Mouse (Mus musculus): ENCODE results near the gene Pla2g5.

Pla2g5 gene

DNA sequence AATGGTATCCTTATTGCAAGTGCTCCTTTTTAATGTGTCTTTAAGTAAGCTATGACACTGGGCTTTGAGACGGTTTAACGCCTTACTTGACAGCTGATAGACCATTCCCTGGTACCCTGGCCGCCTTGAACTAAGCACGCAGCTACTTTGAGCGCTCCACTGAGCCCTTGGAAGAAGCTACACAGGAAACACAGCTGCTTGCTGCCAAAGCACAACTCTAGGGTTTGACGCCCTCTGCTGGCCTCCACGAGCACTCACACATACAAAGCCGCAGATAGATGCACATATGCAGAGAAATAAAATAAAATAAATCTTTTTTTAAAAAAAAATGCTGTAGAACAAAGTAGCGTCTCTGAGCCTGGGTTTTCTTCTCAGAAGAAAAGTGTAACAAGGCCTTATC, 4.0 kb downstream of the Pla2g5 start:
- in situ Hi-C loops (cut with MboI; ENCODE audit: unreplicated experiment in 2 of 2) = loop anchor here in 1 of 2 experiments (10.0 to 25.0 kb wide), 2 partner anchors 154 to 897 kb away; no protein-coding TSS in a partner anchor

DNA sequence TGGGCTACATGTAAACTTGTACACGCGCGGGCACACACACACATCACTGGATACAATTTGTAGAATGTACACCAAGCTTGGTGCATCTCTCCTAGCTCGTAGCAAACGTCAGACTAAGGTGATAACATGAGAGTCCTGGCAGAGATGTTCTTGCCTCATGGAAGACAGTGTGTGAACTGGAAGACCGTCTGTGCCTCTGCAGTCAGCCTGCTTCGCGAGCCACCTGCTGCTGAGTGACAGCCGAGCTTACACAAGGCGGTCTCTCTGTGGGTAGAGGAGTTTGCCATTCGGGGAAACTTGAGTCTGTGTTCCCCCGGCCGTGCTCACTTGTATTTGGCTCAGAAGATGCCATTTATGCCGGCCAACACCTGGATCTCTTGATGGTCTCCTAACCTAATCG, 4.8 kb downstream of the Pla2g5 start:
- in situ Hi-C loops (cut with MboI; ENCODE audit: unreplicated experiment in 2 of 2) = loop anchor here in 1 of 2 experiments (10.0 to 25.0 kb wide), 2 partner anchors 154 to 896 kb away; no protein-coding TSS in a partner anchor

DNA sequence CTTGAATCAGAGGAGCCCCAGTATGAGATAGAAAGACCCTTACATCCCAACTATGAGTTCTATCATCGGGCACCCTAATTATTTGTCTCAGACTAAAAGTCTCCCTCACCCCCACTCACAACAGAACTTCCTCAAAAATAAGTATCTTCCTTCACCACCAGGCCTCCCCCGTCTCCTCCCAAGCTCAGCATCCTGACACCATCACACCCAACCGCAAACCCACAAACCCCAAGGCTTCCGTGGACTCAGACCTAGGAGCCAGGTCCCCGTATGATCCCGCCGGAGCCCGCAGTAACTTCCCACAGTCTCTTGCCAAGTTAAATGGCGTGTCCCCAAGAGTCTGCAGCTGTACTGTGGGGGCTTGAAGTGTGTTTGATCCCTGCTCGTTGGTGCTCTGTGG, 5.7 kb downstream of the Pla2g5 start:
- in situ Hi-C loops (cut with MboI; ENCODE audit: unreplicated experiment in 2 of 2) = loop anchor here in 1 of 2 experiments (10.0 to 25.0 kb wide), 2 partner anchors 153 to 895 kb away; no protein-coding TSS in a partner anchor

DNA sequence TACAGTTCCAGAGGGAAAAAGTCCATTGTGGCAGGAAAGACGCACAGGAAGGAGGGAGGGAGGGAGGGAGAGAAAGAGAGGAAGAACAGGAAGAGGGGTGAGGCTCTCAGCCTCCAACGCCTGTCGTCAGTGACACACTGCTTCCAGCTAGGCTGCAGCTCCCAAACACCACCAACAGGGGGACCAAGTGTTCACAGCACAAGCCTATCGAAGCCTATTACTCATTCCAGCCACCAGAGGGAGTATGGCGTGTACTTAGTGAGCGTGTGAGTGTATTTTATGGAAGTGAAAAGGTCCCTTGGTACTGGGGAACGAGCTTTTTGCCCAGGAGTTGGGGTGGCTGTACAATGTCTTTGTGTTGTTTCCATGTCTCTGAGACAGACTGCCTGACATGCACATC, 6.8 kb downstream of the Pla2g5 start:
- in situ Hi-C loops (cut with MboI; ENCODE audit: unreplicated experiment in 2 of 2) = loop anchor here in 1 of 2 experiments (10.0 to 25.0 kb wide), 2 partner anchors 152 to 894 kb away; no protein-coding TSS in a partner anchor

GRCm38 (mm10) chr4:138855092-138855632, 8.1 kb downstream of the Pla2g5 start:
- in situ Hi-C loops (cut with MboI; ENCODE audit: unreplicated experiment in 2 of 2) = loop anchor here in 1 of 2 experiments (10.0 to 25.0 kb wide), 2 partner anchors 150 to 893 kb away; no protein-coding TSS in a partner anchor

GRCm38 (mm10) chr4:138852961-138853360, 10.3 kb downstream of the Pla2g5 start:
- in situ Hi-C loops (cut with MboI; ENCODE audit: unreplicated experiment in 2 of 2) = loop anchor here (5.0 to 25.0 kb wide), 5 partner anchors 106 to 891 kb away; no protein-coding TSS in a partner anchor

GRCm38 (mm10) chr4:138851463-138851862, 11.8 kb downstream of the Pla2g5 start:
- in situ Hi-C loops (cut with MboI; ENCODE audit: unreplicated experiment in 2 of 2) = loop anchor here (5.0 to 25.0 kb wide), 5 partner anchors 104 to 889 kb away; no protein-coding TSS in a partner anchor

GRCm38 (mm10) chr4:138841386-138841785, 21.9 kb downstream of the Pla2g5 start:
- in situ Hi-C loops (cut with MboI; ENCODE audit: unreplicated experiment in 2 of 2) = loop anchor here in 1 of 2 experiments (10.0 kb wide), 1 partner anchor 287 kb away; no protein-coding TSS in a partner anchor

DNA sequence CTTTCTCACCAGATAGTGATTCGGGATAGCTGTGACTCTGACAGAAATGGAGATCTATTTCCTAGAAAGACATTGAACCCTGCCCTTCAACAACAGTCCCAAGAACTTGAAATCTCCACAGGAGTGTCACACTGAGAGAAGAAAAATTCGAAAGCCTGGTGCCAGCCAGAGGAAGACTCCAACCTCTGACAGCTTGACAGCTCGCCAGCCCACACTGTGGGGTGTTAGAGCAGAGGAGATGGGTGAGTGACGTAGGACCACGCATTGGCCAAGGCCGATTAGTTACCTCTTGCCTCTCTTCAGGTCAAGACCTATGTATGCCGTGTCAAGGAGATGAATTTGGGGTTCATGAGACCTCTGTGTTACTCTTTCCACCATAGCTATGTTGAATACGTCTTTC, 22.6 kb downstream of the Pla2g5 start:
- in situ Hi-C loops (cut with MboI; ENCODE audit: unreplicated experiment in 2 of 2) = loop anchor here in 1 of 2 experiments (10.0 kb wide), 1 partner anchor 286 kb away; no protein-coding TSS in a partner anchor

DNA sequence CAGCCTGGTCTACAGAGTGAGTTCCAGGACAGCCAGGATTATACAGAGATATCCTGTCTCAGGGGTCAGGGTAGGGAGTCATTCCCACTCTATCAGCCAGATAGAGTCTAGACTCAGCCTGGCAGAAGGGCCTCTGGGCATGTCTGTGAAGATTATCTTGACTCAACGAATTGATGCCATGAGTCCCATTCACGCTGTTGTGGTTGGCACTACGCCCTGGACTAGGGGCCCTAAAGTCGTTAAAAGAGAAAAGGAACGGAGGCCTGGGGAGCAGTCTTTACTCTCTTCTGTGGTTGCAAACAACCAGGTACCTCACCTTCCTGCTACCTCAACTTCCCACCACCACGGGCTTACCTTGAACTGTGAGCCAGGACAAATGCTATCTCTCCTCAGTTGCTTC, 23.5 kb downstream of the Pla2g5 start:
- in situ Hi-C loops (cut with MboI; ENCODE audit: unreplicated experiment in 2 of 2) = loop anchor here in 1 of 2 experiments (10.0 kb wide), 1 partner anchor 285 kb away; no protein-coding TSS in a partner anchor

GRCm38 (mm10) chr4:138827147-138827546, 36.1 kb downstream of the Pla2g5 start:
- in situ Hi-C loops (cut with MboI; ENCODE audit: unreplicated experiment in 2 of 2) = no loop called here

- in situ Hi-C loops (cut with MboI; ENCODE audit: unreplicated experiment in 2 of 2) = no loop called here
These were observed 37.3 kb downstream of the Pla2g5 start for GRCm38 (mm10) chr4:138825751-138826567.

DNA sequence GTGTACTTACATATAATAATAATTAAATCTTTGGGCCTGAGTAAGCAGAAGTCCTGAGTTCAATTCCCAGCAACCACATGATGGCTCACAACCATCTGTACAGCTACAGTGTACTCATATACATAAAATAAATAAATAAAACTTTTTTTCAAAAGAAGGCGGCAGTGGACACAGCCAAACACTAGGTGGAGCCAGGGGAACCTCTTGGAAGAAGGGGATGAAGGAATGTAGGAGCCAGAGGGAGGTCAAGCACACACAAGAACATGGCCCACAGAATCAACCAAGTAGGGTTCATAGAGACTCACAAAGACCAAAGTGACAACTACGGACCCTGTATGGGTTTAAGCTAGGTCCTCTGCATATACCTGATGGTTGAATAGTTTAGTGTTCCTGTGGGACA, 38.6 kb downstream of the Pla2g5 start:
- in situ Hi-C loops (cut with MboI; ENCODE audit: unreplicated experiment in 2 of 2) = loop anchor here in 1 of 2 experiments (25.0 kb wide), 1 partner anchor 1537 kb away; the partner anchor contains the start of gene Wnt4

DNA sequence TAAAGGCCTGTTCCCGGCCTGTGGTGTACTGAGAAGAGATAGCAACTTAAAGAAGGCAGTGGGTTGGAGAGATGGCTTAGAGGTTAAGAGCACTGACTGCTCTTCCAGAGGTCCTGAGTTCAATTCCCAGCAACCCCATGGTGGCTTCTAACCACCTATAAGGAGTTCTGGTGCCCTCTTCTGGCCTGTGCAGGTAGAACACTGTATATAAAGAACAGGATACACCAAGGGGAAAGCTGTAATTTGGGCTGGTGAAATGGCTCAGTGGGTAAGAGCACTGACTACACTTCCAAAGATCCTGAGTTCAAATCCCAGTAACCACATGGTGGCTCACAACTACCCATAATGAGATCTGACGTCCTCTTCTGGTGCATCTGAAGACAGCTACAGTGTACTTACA, 39.1 kb downstream of the Pla2g5 start:
- in situ Hi-C loops (cut with MboI; ENCODE audit: unreplicated experiment in 2 of 2) = loop anchor here in 1 of 2 experiments (25.0 kb wide), 1 partner anchor 1537 kb away; the partner anchor contains the start of gene Wnt4

DNA sequence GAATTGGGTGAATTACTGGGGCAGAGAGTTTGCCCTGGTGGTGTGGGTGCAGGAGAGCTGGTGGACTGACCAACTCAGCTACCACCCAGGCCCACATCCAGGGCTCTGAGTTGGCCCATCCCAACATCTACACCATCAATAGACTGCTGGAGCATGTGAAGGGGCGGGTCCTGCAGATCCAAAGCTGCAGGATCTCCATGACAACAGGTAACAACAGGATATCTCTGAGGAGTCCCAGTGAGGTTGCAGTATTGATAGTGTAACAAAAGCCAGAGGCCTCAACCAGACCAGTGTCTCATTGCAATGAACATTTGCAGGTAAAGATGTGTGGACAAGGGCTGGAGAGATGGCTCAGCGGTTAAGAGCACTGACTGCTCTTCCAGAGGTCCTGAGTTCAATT, 42.2 kb downstream of the Pla2g5 start:
- in situ Hi-C loops (cut with MboI; ENCODE audit: unreplicated experiment in 2 of 2) = loop anchor here in 1 of 2 experiments (25.0 kb wide), 1 partner anchor 1534 kb away; the partner anchor contains the start of gene Wnt4

GRCm38 (mm10) chr4:138819101-138819500, 44.2 kb downstream of the Pla2g5 start:
- in situ Hi-C loops (cut with MboI; ENCODE audit: unreplicated experiment in 2 of 2) = loop anchor here in 1 of 2 experiments (25.0 kb wide), 1 partner anchor 1532 kb away; the partner anchor contains the start of gene Wnt4

GRCm38 (mm10) chr4:138817736-138818135, 45.5 kb downstream of the Pla2g5 start:
- in situ Hi-C loops (cut with MboI; ENCODE audit: unreplicated experiment in 2 of 2) = loop anchor here in 1 of 2 experiments (25.0 kb wide), 1 partner anchor 1530 kb away; the partner anchor contains the start of gene Wnt4

DNA sequence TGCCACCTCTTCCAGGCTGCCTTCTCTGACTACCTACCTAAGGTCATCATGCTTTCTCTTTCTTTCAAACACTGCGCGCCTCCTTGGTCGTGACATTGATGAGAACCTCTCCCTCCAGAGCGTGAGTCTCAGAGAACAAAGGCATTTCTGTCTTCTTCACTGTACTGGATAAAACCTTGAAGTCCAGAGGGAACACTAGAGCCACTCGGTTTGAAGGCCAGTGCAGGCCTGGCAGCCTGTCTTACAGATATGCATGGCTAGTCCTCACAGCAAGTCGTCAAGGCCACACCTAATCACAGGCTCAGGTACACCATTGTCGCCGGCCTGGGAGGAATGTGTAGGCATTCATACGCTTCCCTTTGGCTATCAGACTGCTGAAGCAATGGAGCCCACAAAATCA, 47.1 kb downstream of the Pla2g5 start:
- in situ Hi-C loops (cut with MboI; ENCODE audit: unreplicated experiment in 2 of 2) = loop anchor here in 1 of 2 experiments (25.0 kb wide), 1 partner anchor 1529 kb away; the partner anchor contains the start of gene Wnt4

GRCm38 (mm10) chr4:138806920-138807541, 56.3 kb downstream of the Pla2g5 start:
- in situ Hi-C loops (cut with MboI; ENCODE audit: unreplicated experiment in 2 of 2) = loop anchor here in 1 of 2 experiments (25.0 kb wide), 1 partner anchor 1520 kb away; the partner anchor contains the start of gene Wnt4

GRCm38 (mm10) chr4:138806160-138806559, 57.1 kb downstream of the Pla2g5 start:
- in situ Hi-C loops (cut with MboI; ENCODE audit: unreplicated experiment in 2 of 2) = loop anchor here in 1 of 2 experiments (25.0 kb wide), 1 partner anchor 1519 kb away; the partner anchor contains the start of gene Wnt4

All from v-Abl transformed pro-B cells (cell line).